Mouse (Mus musculus): ENCODE data around the gene Diras1. TPM values are rescaled to one million over a fixed set of nuclear protein-coding genes. Genes with fewer than 3 reads are reported as not detected.

Gene Diras1
- polyA plus RNA-seq, 2 experiments, result not detected

GRCm38 (mm10) chr10:81006005-81006677 is 19.3 kb downstream of the Diras1 start:
- no peaks in the 10 kb centered on the region for H3K36me3 ChIP-seq (replicated peaks; ENCODE audit: control insufficient read depth, insufficient read depth, low read depth)
- no peak overlapping the region for H3K4me2 ChIP-seq (ENCODE audit: low read depth)
- DNase-seq (ENCODE audit: low read depth in 3 of 3, low spot score in 3 of 3) (no peak), ATAC-seq (ENCODE audit: insufficient read depth) (no peak)
- no peak overlapping the region for H3K4me3 ChIP-seq (ENCODE audit: insufficient read depth in 1 of 2, low read depth in 2 of 2, low read length in 2 of 2)
- H3K27me3 ChIP-seq (ENCODE audit: control insufficient read depth, insufficient read depth, low read length), result no peaks in the 10 kb centered on the region
- no peak overlapping the region for H3K27ac ChIP-seq
- H3K4me1 ChIP-seq (replicated peaks; ENCODE audit: control insufficient read depth in 2 of 2, insufficient read depth in 2 of 2, low read length in 1 of 2), result no peaks in the 10 kb centered on the region
- no peak overlapping the region for H3K9ac ChIP-seq (replicated peaks)
- no peak for TF ChIP-seq CTCF (IDR thresholded peaks at IDR 0.05; ENCODE audit: low read depth)
- no peak for TF ChIP-seq EP300 (IDR thresholded peaks at IDR 0.05; ENCODE audit: low read depth)
- WGBS (ENCODE audit: insufficient replicate concordance), result 74% methylated on average over 7 of the region's 7 CpGs
- H3K9me3 ChIP-seq (ENCODE audit: control insufficient read depth, low read length), result no peaks in the 10 kb centered on the region

- TF ChIP-seq EP300 (IDR thresholded peaks at IDR 0.05; ENCODE audit: low read depth) (no peak), CTCF (IDR thresholded peaks at IDR 0.05; ENCODE audit: low read depth) (no peak)
These were observed 24.3 kb downstream of the Diras1 start for GRCm38 (mm10) chr10:81001161-81001560.

GRCm38 (mm10) chr10:81000197-81001062 is 25.0 kb downstream of the Diras1 start:
- Histone ChIP-seq H3K36me3 (replicated peaks; ENCODE audit: control insufficient read depth, insufficient read depth, low read depth) (no peaks in the 10 kb centered on the region), H3K27ac (no peak overlapping the region), H3K9ac (replicated peaks) (no peak overlapping the region), H3K9me3 (ENCODE audit: control insufficient read depth, low read length) (no peaks in the 10 kb centered on the region), H3K27me3 (ENCODE audit: control insufficient read depth, insufficient read depth, low read length) (no peaks in the 10 kb centered on the region), H3K4me1 (replicated peaks; ENCODE audit: control insufficient read depth in 2 of 2, insufficient read depth in 2 of 2, low read length in 1 of 2) (peaks cover 3 to 8% of the 10 kb centered on the region in 2 experiments; a peak in 3 of 4 replicates), H3K4me3 (ENCODE audit: insufficient read depth in 1 of 2, low read depth in 2 of 2, low read length in 2 of 2) (no peak overlapping the region), H3K4me2 (ENCODE audit: low read depth) (peak overlapping the region; percentile 34)
- WGBS (ENCODE audit: insufficient replicate concordance), result 27% methylated on average over 28 of the region's 28 CpGs
- DNase-seq (ENCODE audit: low read depth in 3 of 3, low spot score in 3 of 3) (no peak), ATAC-seq (ENCODE audit: insufficient read depth) (peak; percentile 25; the same call in 1 of the 2 replicates)
- TF ChIP-seq EP300 (IDR thresholded peaks at IDR 0.05; ENCODE audit: low read depth) (no peak), CTCF (IDR thresholded peaks at IDR 0.05; ENCODE audit: low read depth) (no peak)

More at GRCm38 (mm10) chr10:81001161-81001560, 24.3 kb downstream of the Diras1 start:
- no peaks in the 10 kb centered on the region for H3K27me3 ChIP-seq (ENCODE audit: control insufficient read depth, insufficient read depth, low read length)
- H3K4me2 ChIP-seq (ENCODE audit: low read depth), result no peak overlapping the region
- no peak overlapping the region for H3K9ac ChIP-seq (replicated peaks)
- ATAC-seq (ENCODE audit: insufficient read depth) (no peak), DNase-seq (ENCODE audit: low read depth in 3 of 3, low spot score in 3 of 3) (no peak)
- WGBS (ENCODE audit: insufficient replicate concordance), result 57% methylated on average over 10 of the region's 10 CpGs
- no peak overlapping the region for H3K27ac ChIP-seq
- no peak overlapping the region for H3K4me3 ChIP-seq (ENCODE audit: insufficient read depth in 1 of 2, low read depth in 2 of 2, low read length in 2 of 2)
- H3K9me3 ChIP-seq (ENCODE audit: control insufficient read depth, low read length), result no peaks in the 10 kb centered on the region
- H3K4me1 ChIP-seq (replicated peaks; ENCODE audit: control insufficient read depth in 2 of 2, insufficient read depth in 2 of 2, low read length in 1 of 2), result peaks cover 3 to 8% of the 10 kb centered on the region in 2 experiments; a peak in 3 of 4 replicates
- H3K36me3 ChIP-seq (replicated peaks; ENCODE audit: control insufficient read depth, insufficient read depth, low read depth), result no peaks in the 10 kb centered on the region

DNA sequence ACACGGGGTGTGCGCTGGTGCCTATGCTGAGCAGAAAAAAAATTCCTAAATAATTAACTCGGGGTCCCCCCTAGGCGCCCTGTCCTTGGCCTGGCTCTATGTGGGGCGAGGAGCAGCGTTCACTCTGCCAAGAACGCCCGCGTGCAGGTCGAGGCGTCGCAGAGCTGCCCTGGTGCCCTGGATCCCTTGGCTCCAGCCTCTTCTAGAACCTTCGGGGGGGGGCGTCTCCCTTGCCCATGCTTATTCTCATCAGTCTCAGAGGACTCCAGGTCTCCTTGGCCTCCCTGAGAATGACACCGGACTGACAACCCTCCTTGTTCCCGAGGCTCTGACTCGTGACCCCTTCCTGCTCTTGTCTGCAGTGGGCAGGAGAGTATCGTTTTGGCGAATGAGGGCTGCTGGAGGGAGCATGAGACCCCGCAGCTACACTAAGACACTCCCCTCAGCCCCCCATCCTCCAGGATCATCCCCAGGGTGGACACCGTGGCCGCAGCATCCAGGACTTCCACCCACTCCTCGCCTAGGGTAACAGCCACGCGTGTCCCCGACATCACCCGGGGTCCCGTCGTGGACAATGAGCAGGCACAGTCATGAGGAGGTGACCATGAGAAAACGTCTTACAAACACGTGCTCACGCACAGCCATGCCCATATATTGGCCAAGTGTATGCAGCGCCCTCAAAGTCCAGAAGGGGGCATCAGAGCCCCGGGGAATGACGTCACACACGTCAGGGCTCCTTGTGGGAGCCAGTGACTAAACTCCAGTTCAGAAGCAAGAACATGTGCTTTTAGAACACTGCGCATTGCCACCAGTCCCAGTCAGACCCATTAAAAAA is 25.9 kb downstream of the Diras1 start:
- Histone ChIP-seq H3K36me3 (replicated peaks; ENCODE audit: control insufficient read depth, insufficient read depth, low read depth) (no peaks in the 10 kb centered on the region), H3K4me2 (ENCODE audit: low read depth) (peak overlapping the region; percentile 34), H3K9me3 (ENCODE audit: control insufficient read depth, low read length) (no peaks in the 10 kb centered on the region), H3K9ac (replicated peaks) (no peak overlapping the region), H3K4me1 (replicated peaks; ENCODE audit: control insufficient read depth in 2 of 2, insufficient read depth in 2 of 2, low read length in 1 of 2) (peaks cover 3 to 8% of the 10 kb centered on the region in 2 experiments; a peak in 3 of 4 replicates), H3K27me3 (ENCODE audit: control insufficient read depth, insufficient read depth, low read length) (no peaks in the 10 kb centered on the region), H3K4me3 (ENCODE audit: insufficient read depth in 1 of 2, low read depth in 2 of 2, low read length in 2 of 2) (no peak overlapping the region), H3K27ac (no peak overlapping the region)
- peak; percentile 72 for ATAC-seq (ENCODE audit: insufficient read depth)
- DNase-seq (ENCODE audit: low read depth in 3 of 3, low spot score in 3 of 3), result peak; percentile 65 to 76 (median 65)
- TF ChIP-seq CTCF (IDR thresholded peaks at IDR 0.05; ENCODE audit: low read depth) (peak; percentile 95), EP300 (IDR thresholded peaks at IDR 0.05; ENCODE audit: low read depth) (no peak)
- 26% methylated on average over 37 of the region's 37 CpGs for WGBS (ENCODE audit: insufficient replicate concordance)
